Mouse (Mus musculus) kidney, embryonic 14.5 days (tissue): ENCODE results near the gene Gm7029. TPM values are rescaled to one million over a fixed set of nuclear protein-coding genes. Genes with fewer than 3 reads are reported as not detected.
A peak's percentile ranks its signal among the peaks of the same experiment; 100 is the strongest.
"Not testable (repeated sequence)": the region's sequence is repeated elsewhere in the genome, so short reads cannot be mapped to it uniquely, and the experiment has no call there.

Experiments
- ATAC-seq: fragments of 200-750 bp; cut with Nextera tagmentation; 2 replicates; pipeline ENCODE4 v1.8.0; 2017; ENCODE audit warnings: moderate number of reproducible peaks, mild to moderate bottlenecking, moderate TSS enrichment, moderate library complexity; ENCODE audit not compliant: low FRiP score, low TSS enrichment
- H3K27ac ChIP-seq: fragments of 300-500 bp; sonication (generic); 2 replicates; pipeline ENCODE4 v1.5.1; 2014; ENCODE audit warnings: low read depth, mild to moderate bottlenecking, low read length, moderate library complexity, mixed read lengths
- H3K27me3 ChIP-seq: fragments of 300-500 bp; sonication (generic); 2 replicates; pipeline ENCODE4 v1.6.1; 2014; ENCODE audit warnings: mild to moderate bottlenecking, low read length; ENCODE audit not compliant: control insufficient read depth, insufficient read depth
- H3K36me3 ChIP-seq: fragments of 300-500 bp; sonication (generic); 2 replicates; pipeline ENCODE4 v1.6.1; 2014; ENCODE audit warnings: low read length, mixed read lengths; ENCODE audit not compliant: control insufficient read depth, insufficient read depth
- H3K4me1 ChIP-seq: fragments of 300-500 bp; sonication (generic); 2 replicates; pipeline ENCODE4 v1.6.1; 2014; ENCODE audit warnings: low read length, mixed read lengths; ENCODE audit not compliant: control insufficient read depth, insufficient read depth
- H3K4me2 ChIP-seq: fragments of 300-500 bp; sonication (generic); replicated peaks from 2 replicates; pipeline ENCODE4 v1.6.1; 2014; ENCODE audit warnings: low read depth, mild to moderate bottlenecking, low read length
- H3K4me3 ChIP-seq: fragments of 300-500 bp; sonication (generic); 2 replicates; pipeline ENCODE4 v1.5.1; 2014; ENCODE audit warnings: mild to moderate bottlenecking, low read length
- H3K9ac ChIP-seq: fragments of 300-500 bp; sonication (generic); 2 replicates; pipeline ENCODE4 v1.6.1; 2014; ENCODE audit warnings: low read depth, mild to moderate bottlenecking, low read length, moderate library complexity
- H3K9me3 ChIP-seq: fragments of 300-500 bp; sonication (generic); 2 replicates; pipeline ENCODE4 v1.6.1; 2016; ENCODE audit warnings: low read length; ENCODE audit not compliant: control insufficient read depth
- WGBS: fragments of 180-500 bp; shearing (Covaris S2); extraction: QIAGEN DNeasy Blood & Tissue Kit; methylation state at CpG from one replicate; pipeline ENCODE4 v1.1.7; 2014; 5-methylcytosine and 5-hydroxymethylcytosine counted together
- polyA plus RNA-seq: library from polyadenylated mRNA; unstranded; fragments of >200 nt; fragmentation: Nextera tagmentation; extraction: Ambion mirVana; gene quantifications from 2 replicates; pipeline ENCODE4 v1.2.1, GENCODE M21; 2014

Gm7029 gene
- polyA plus RNA-seq, result not detected in 2 replicates

DNA sequence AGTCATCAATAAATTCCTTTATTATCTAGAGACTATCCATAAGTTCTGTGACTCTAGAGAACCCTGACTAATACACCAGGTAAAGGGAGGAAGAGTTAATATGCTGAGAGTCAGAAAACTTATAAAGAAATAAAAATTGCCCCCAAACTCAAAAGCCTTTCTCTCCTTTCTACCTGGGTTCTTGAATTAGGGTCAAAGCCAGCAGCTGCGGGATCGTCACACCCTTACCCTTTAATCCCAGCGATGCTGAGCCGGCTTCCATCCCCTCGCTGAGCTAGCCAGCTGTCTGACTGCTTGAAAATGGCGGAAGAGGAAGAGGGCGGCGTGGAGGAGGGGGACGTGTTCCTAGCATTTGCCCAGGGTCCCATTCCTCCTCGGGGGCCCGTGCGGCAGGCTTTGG, at the start of gene Gm7029:
Gm7029 (plus strand) TSS at position 301 of the 400 bp plus-strand sequence.
- peaks cover 20% of the 10 kb centered on the region for H3K36me3 ChIP-seq
- not testable (repeated sequence) for H3K27me3 ChIP-seq, H3K9me3 ChIP-seq, H3K27ac ChIP-seq, H3K4me3 ChIP-seq, H3K4me2 ChIP-seq, H3K9ac ChIP-seq, ATAC-seq, H3K4me1 ChIP-seq
- 96% methylated on average over 3 of the region's 12 CpGs for WGBS

DNA sequence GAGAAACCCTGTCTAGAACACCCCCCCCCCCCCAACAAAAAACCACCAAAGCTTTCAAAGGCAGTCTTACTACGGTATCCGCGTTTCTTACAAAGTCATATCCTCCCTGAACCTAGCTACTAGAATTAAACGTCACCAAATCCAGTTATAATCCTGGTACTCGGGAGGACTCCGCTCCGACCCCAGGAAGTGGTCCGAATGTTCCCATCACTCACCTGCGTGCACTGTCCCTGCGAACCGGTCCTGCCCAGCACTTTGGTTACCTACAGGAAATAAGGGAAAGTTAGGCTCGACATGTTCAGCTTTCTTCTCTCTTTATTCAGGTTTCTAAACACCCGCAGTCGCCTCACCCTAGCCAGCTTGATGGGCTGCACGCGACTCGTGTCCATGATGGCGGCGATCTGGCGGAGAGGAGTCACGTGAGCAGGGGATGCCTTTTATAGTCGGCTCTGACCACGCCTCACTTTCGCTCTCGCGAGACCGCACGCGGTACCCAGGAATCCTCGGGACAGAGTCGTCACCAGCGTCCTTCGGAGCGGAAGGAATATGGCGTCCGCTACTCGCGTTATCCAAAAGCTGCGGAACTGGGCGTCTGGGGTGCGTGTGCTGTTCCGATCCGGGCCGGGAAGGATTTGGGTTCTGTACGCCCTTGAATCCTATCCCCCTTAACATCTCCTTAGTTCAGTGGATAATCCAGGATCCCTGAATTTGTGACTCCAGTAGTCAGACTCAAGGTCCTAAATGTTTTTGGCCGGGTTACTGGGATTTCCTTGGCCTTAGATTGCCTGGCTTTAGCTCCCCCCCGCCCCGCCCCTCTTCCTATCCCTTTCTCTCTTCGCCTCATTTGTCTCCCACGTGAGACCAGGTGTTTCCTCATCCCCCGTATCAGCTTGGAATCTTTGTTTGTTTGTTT, 49.3 kb upstream of the Gm7029 start, which contains the start of the genes Rps28 and Ndufa7:
Rps28 (minus strand) TSS at position 479 of the 913 bp plus-strand sequence.
Ndufa7 (plus strand) TSS at position 489 of the 913 bp plus-strand sequence.
- peaks cover 23% of the 10 kb centered on the region for H3K4me1 ChIP-seq
- peaks cover 59% of the 10 kb centered on the region for H3K36me3 ChIP-seq
- peak within 1 kb of the TSS; percentile 89 for H3K9ac ChIP-seq
- peak within 1 kb of the TSS; percentile 83 for H3K4me3 ChIP-seq
- no peaks in the 10 kb centered on the region for H3K9me3 ChIP-seq
- H3K4me2 ChIP-seq, result peak within 1 kb of the TSS; percentile 96
- ATAC-seq, result peak; percentile 94
- under 1% methylated on average over 51 of the region's 51 CpGs for WGBS
- H3K27ac ChIP-seq, result peak within 1 kb of the TSS; percentile 80
- H3K27me3 ChIP-seq, result no peaks in the 10 kb centered on the region

DNA sequence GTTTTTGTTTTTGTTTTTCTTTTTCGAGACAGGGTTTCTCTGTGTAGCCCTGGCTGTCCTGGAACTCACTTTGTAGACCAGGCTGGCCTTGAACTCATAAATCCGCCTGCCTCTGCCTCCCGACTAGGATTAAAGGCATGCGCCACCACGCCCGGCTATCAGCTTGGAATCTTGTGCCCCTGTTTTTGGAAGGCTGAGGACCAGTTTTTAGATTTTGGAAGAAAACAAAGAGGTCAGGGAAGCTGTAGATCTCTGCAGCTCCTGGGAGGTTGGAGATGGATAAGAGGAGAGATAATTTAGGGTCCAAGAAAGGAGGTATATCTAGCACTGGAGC, 48.7 kb upstream of the Gm7029 start:
- not testable (repeated sequence) for ATAC-seq, H3K27me3 ChIP-seq, H3K9me3 ChIP-seq
- Histone ChIP-seq H3K4me3 (peak overlapping the region; percentile 83), H3K4me1 (peaks cover 23% of the 10 kb centered on the region), H3K4me2 (peak overlapping the region; percentile 74), H3K36me3 (peaks cover 57% of the 10 kb centered on the region), H3K27ac (peak overlapping the region; percentile 80; the same call in 1 of the 2 replicates), H3K9ac (peak overlapping the region; percentile 89)
- 7% methylated on average over 6 of the region's 6 CpGs for WGBS

DNA sequence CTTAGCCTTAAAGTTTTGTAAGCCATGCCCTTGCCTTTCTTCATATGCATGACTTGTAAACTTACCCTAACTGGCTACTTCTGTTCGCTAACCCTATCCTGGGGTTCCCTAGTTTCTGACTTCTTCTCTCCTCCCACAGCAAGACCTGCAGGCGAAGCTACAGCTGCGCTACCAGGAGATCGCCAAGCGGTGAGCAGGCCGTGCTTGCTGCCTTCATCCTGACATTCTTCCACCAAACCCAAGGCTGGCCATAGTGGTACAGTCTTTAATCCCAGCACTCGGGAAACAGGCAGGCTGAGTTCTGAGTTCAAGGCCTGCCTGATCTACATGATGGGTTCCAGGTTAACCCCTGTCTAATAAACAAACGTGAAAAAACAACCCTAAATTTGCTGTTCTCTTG, 48.2 kb upstream of the Gm7029 start:
- Histone ChIP-seq H3K9me3 (no peaks in the 10 kb centered on the region), H3K4me2 (peak overlapping the region; percentile 74), H3K4me3 (peak overlapping the region; percentile 83), H3K4me1 (peaks cover 23% of the 10 kb centered on the region), H3K9ac (peak overlapping the region; percentile 89; the same call in 1 of the 2 replicates), H3K36me3 (peaks cover 57% of the 10 kb centered on the region), H3K27me3 (no peaks in the 10 kb centered on the region), H3K27ac (no peak overlapping the region)
- ATAC-seq, result no peak
- WGBS, result 83% methylated on average over 8 of the region's 8 CpGs

DNA sequence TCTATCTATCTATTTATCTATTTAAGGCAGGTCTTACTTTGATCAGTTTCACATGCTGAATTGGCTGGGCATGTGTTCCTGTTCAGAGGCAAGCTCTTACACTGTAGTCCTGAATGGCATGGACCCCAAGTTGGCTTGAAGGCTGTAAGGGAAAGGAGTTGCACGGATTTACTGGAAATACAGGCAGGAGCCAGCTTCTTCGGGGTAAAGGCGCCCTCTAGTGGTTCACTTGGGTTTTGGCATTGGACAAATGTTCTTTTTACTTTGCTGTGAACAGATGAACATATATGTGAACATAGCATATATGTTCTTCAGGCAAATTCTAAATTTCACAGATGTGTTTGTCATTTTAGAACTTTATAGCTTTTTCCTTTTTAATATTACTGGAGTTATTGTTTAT, 46.8 kb upstream of the Gm7029 start:
- Histone ChIP-seq H3K9me3 (no peaks in the 10 kb centered on the region), H3K27me3 (no peaks in the 10 kb centered on the region), H3K36me3 (peaks cover 55% of the 10 kb centered on the region), H3K4me1 (peaks cover 17% of the 10 kb centered on the region), H3K9ac (no peak overlapping the region), H3K4me3 (no peak overlapping the region), H3K4me2 (no peak overlapping the region), H3K27ac (no peak overlapping the region)
- under 1% methylated on average over 3 of the region's 3 CpGs for WGBS
- no peak for ATAC-seq

DNA sequence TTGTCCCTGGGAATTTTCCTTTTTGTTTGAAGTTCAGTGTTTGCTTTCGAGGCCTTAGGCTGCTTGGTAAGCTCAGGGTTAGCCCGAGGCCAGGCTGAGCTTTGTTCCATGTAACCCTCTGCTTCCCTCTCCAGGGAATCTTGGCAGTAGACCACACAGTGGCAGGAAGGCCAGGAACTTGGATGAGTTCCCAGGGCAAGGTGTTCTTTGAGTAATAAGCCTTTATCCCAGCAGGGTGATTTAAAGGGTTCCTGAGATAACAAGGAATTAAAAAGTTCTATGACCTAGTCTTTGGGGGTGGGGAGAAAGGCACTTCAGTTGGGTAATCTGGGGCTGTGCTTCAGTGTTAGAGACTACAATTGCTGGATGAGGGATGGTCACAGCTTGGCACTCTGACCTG, 44.7 kb upstream of the Gm7029 start:
- no peak overlapping the region for H3K27ac ChIP-seq
- 74% methylated on average over 2 of the region's 2 CpGs for WGBS

DNA sequence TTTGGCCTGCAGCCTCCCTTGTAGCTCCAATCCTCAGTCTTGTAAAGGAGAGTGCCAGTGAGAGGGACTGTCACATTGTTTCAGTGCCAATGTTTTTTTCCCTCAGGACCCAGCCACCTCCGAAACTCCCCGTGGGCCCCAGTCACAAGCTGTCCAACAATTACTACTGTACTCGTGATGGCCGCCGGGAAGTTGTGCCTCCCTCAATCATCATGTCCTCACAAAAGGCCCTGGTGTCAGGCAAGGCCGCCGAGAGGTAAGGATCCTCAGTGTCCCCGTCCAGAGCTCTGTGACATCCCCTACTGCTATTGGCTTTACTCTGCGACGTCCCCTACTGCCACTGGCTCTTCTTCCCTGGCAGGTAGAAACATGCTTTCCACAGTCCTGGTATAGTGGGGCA, 44.1 kb upstream of the Gm7029 start:
- Histone ChIP-seq H3K4me2 (no peak overlapping the region), H3K27ac (no peak overlapping the region), H3K4me3 (no peak overlapping the region), H3K27me3 (no peaks in the 10 kb centered on the region), H3K36me3 (peaks cover 63% of the 10 kb centered on the region), H3K9ac (no peak overlapping the region), H3K9me3 (no peaks in the 10 kb centered on the region), H3K4me1 (peaks cover 4% of the 10 kb centered on the region; the same call in 1 of the 2 replicates)
- no peak for ATAC-seq
- WGBS, result 85% methylated on average over 10 of the region's 10 CpGs

More for the DNA sequence above, 44.7 kb upstream of the Gm7029 start:
- Histone ChIP-seq H3K9ac (no peak overlapping the region), H3K4me1 (peaks cover 4% of the 10 kb centered on the region; the same call in 1 of the 2 replicates), H3K36me3 (peaks cover 57% of the 10 kb centered on the region), H3K4me3 (no peak overlapping the region), H3K9me3 (no peaks in the 10 kb centered on the region), H3K4me2 (no peak overlapping the region), H3K27me3 (no peaks in the 10 kb centered on the region)
- ATAC-seq, result no peak

DNA sequence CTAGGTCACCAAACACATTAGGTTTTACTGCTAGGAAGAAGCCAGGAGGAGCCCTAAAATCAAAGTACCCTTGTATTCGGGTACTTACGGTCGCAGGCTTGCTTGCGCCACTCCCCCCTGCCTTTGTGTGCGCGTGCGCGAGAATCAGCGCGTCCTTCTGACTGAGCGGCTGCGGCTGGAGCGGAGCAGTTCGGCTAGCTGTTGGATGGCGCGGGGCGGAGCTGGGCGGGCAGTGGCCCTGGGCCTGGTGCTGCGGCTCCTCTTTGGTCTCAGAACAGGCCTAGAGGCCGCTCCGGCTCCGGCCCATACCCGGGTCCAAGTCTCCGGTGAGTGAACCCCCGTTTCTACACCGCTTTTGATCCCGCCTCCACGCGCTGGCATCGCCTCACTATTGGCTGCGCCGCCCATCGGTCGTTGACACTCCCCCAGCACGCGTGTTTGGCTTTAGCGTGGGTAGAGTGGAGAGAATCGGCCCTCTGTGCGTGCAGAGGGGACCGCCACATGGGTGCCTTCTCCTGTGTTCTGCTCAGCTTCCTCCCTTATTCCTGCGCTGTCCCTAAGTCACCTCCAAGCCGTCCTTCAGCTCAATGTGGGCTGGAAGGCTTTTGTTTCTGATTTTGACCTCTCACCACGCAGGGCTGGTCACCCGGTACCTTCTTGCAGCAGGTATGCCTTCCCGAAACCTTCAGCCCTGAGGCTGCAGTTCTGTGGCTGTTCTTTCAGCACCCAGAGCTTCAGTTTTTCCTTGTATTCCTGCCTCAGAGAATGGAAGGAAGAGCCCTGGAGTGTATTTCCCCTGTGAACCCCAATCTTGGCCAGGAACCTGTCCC, 30.5 kb upstream of the Gm7029 start, which contains the start of gene Cd320:
Cd320 (plus strand) TSS at position 126 of the 830 bp plus-strand sequence.
- H3K4me3 ChIP-seq, result peak within 1 kb of the TSS; percentile 84
- no peaks in the 10 kb centered on the region for H3K9me3 ChIP-seq
- ATAC-seq, result peak; percentile 94
- under 1% methylated on average over 44 of the region's 45 CpGs for WGBS
- H3K4me1 ChIP-seq, result peaks cover 8% of the 10 kb centered on the region; the same call in 1 of the 2 replicates
- H3K27ac ChIP-seq, result peak within 1 kb of the TSS; percentile 32; the same call in 1 of the 2 replicates
- no peaks in the 10 kb centered on the region for H3K27me3 ChIP-seq
- H3K9ac ChIP-seq, result peak within 1 kb of the TSS; percentile 73
- H3K4me2 ChIP-seq, result peak within 1 kb of the TSS; percentile 70
- peaks cover 12% of the 10 kb centered on the region for H3K36me3 ChIP-seq
